Mouse (Mus musculus) cerebral cortex, adult 2 months (tissue): ENCODE data around the gene Ttc21a.

ENCODE experiments used
- WGBS: fragments of 180-500 bp; shearing (Covaris S2); methylation state at CpG from one replicate; pipeline ENCODE4 v1.1.7; 2018; 5-methylcytosine and 5-hydroxymethylcytosine counted together

The Ttc21a gene

GRCm38 (mm10) chr9:119975286-119975685 lies 37.9 kb downstream of the Ttc21a start:
- WGBS, result 97% methylated on average over 4 of the region's 4 CpGs

- WGBS, result 48% methylated on average over 17 of the region's 17 CpGs
These were observed 39.5 kb downstream of the Ttc21a start for GRCm38 (mm10) chr9:119976704-119977556.

- 23% methylated on average over 5 of the region's 5 CpGs for WGBS
These were observed 40.2 kb downstream of the Ttc21a start for GRCm38 (mm10) chr9:119977557-119978060.

GRCm38 (mm10) chr9:119978151-119978810 lies 40.9 kb downstream of the Ttc21a start:
- WGBS, result 52% methylated on average over 9 of the region's 9 CpGs

- 58% methylated on average over 6 of the region's 6 CpGs for WGBS
These were observed 41.5 kb downstream of the Ttc21a start for GRCm38 (mm10) chr9:119978811-119979441.

GRCm38 (mm10) chr9:119979749-119980148 lies 42.3 kb downstream of the Ttc21a start:
- WGBS, result 40% methylated on average over 2 of the region's 2 CpGs

- 7% methylated on average over 4 of the region's 4 CpGs for WGBS
These were observed 43.4 kb downstream of the Ttc21a start for GRCm38 (mm10) chr9:119980770-119981182.

- 3% methylated on average over 16 of the region's 16 CpGs for WGBS
These were observed 44.1 kb downstream of the Ttc21a start for GRCm38 (mm10) chr9:119981183-119982179.

- 4% methylated on average over 11 of the region's 11 CpGs for WGBS
These were observed 44.9 kb downstream of the Ttc21a start for GRCm38 (mm10) chr9:119982241-119982811.

- under 1% methylated on average over 48 of the region's 48 CpGs for WGBS
These were observed 45.6 kb downstream of the Ttc21a start for GRCm38 (mm10) chr9:119982956-119983551.

GRCm38 (mm10) chr9:119983585-119984535 lies 46.5 kb downstream of the Ttc21a start:
- 3% methylated on average over 65 of the region's 79 CpGs for WGBS

- 38% methylated on average over 14 of the region's 14 CpGs for WGBS
These were observed 47.2 kb downstream of the Ttc21a start, which contains the start of gene Csrnp1 for GRCm38 (mm10) chr9:119984536-119985011. Gene Csrnp1 (minus strand): TSS chr9:119984658.

- 86% methylated on average over 10 of the region's 10 CpGs for WGBS
These were observed 48.6 kb downstream of the Ttc21a start for GRCm38 (mm10) chr9:119985881-119986574.

GRCm38 (mm10) chr9:119988304-119988703 lies 50.9 kb downstream of the Ttc21a start:
- WGBS, result 77% methylated on average over 7 of the region's 7 CpGs

GRCm38 (mm10) chr9:119991310-119991709 lies 53.9 kb downstream of the Ttc21a start:
- 61% methylated on average over 5 of the region's 5 CpGs for WGBS

- 80% methylated on average over 10 of the region's 10 CpGs for WGBS
These were observed 55.9 kb downstream of the Ttc21a start for GRCm38 (mm10) chr9:119993092-119993844.

GRCm38 (mm10) chr9:119994207-119994606 lies 56.8 kb downstream of the Ttc21a start:
- 90% methylated on average over 7 of the region's 7 CpGs for WGBS
